In genomic region chr2:112561549-112561948, GRCm38 (mm10) we compare ENCODE assay signal across 21 mouse cellular contexts.
DNase-seq lines count a peak whose midpoint lies in the region; ATAC-seq and TF ChIP-seq lines count a peak whose summit lies in the region.
"Had no signal": no experiment of that assay in that cellular context is flagged by ENCODE, and none has a peak within 500 bp of the region (broad histone marks: within the 10 kb centered on the region; RNA-seq: fewer than 3 reads in every experiment).

No protein-coding gene starts in this region.

- H3K4me2 ChIP-seq in CH12.LX (ENCODE audit: insufficient read depth, low read depth, poor library complexity, severe bottlenecking) = no peak overlapping the region
- no peak overlapping the region for H3K4me2 ChIP-seq in liver, embryonic 12.5 days
- H3K4me2 ChIP-seq: embryonic facial prominence, embryonic 13.5 days; embryonic facial prominence, embryonic 15.5 days; forebrain, embryonic 12.5 days had no signal

- H3K9me3 ChIP-seq in CH12.LX (replicated peaks; ENCODE audit: low read length) = no peaks in the 10 kb centered on the region
- no peaks in the 10 kb centered on the region for H3K9me3 ChIP-seq in ES-E14 (ENCODE audit: control insufficient read depth, insufficient read depth, low read depth, low read length)
- no peaks in the 10 kb centered on the region for H3K9me3 ChIP-seq in liver, embryonic 12.5 days (replicated peaks)
- H3K9me3 ChIP-seq: embryonic facial prominence, embryonic 13.5 days; embryonic facial prominence, embryonic 15.5 days; forebrain, embryonic 10.5 days; forebrain, embryonic 12.5 days had no signal

- TF ChIP-seq EP300 in CH12.LX (IDR thresholded peaks at IDR 0.05; ENCODE audit: low read length) = no peak

- no peak for TF ChIP-seq CTCF in CH12.LX (conservative IDR thresholded peaks at IDR 0.05 in 1 of 2, IDR thresholded peaks at IDR 0.05 in 1 of 2; ENCODE audit: low read depth in 2 of 2, low read length in 2 of 2)

- H3K9ac ChIP-seq in CH12.LX (ENCODE audit: insufficient read depth, low read depth) (no peak overlapping the region), ES-E14 (ENCODE audit: insufficient read depth, low read depth, low read length, poor library complexity, severe bottlenecking) (no peak overlapping the region)
- no peak overlapping the region for H3K9ac ChIP-seq in liver, embryonic 12.5 days
- H3K9ac ChIP-seq: embryonic facial prominence, embryonic 13.5 days; embryonic facial prominence, embryonic 15.5 days; forebrain, embryonic 12.5 days had no signal

- H3K27me3 ChIP-seq in CH12.LX (replicated peaks) = no peaks in the 10 kb centered on the region
- H3K27me3 ChIP-seq in liver, embryonic 12.5 days (replicated peaks) = no peaks in the 10 kb centered on the region
- H3K27me3 ChIP-seq: embryonic facial prominence, embryonic 13.5 days; embryonic facial prominence, embryonic 15.5 days; forebrain, embryonic 12.5 days had no signal

- no peak for ATAC-seq in liver, embryonic 12.5 days
- ATAC-seq: forebrain, embryonic 14.5 days; forebrain, embryonic 16.5 days had no signal

- no peak for TF ChIP-seq RAD21 in CH12.LX (IDR thresholded peaks at IDR 0.05; ENCODE audit: low read depth, low read length)

- in situ Hi-C loops in CH12.LX (cut with MboI; ENCODE audit: low pct_ligation_motif_present, low pct_unique_long_range_greater_than_20kb, low sequenced_read_pairs) = no loop called here
- in situ Hi-C loops in ES-E14 (cut with MboI; ENCODE audit: low sequenced_read_pairs in 2 of 2, unreplicated experiment in 2 of 2) = no loop called here

- DNase-seq in CH12.LX (ENCODE audit: extremely low read depth) (no peak), ES-E14 (ENCODE audit: low read depth, low spot score) (no peak)
- no peak for DNase-seq in frontal cortex, postnatal 36 days (ENCODE audit: low spot score in 2 of 2)
- DNase-seq: adrenal gland, adult 2 months; adrenal gland, postnatal 10 days; adrenal gland, postnatal 25 days; cerebellum, adult 11-12 months; cerebellum, adult 8-10 months; cerebellum, adult 9-11 months; cerebellum, postnatal 14 days; cerebellum, postnatal 36 days; embryo, embryonic 11 days had no signal

- WGBS in macrophage (ENCODE audit: missing documents) = 83% methylated on average over 7 of the region's 7 CpGs
- 72% methylated on average over 7 of the region's 7 CpGs for WGBS in liver, embryonic 12.5 days (ENCODE audit: insufficient replicate concordance)

- peaks cover 0 to 6% of the 10 kb centered on the region in 2 experiments for H3K36me3 ChIP-seq in CH12.LX (replicated peaks in 1 of 2; ENCODE audit: control insufficient read depth in 1 of 2, insufficient read depth in 1 of 2, low read length in 1 of 2)
- H3K36me3 ChIP-seq in ES-E14 (ENCODE audit: control insufficient read depth, insufficient read depth, low read length, poor library complexity, severe bottlenecking) = 0 out of 2 replicates have a peak, but pooled peaks cover 2% of the 10 kb centered on the region
- no peaks in the 10 kb centered on the region for H3K36me3 ChIP-seq in macrophage (ENCODE audit: inconsistent target)
- no peaks in the 10 kb centered on the region for H3K36me3 ChIP-seq in liver, embryonic 12.5 days
- H3K36me3 ChIP-seq: embryonic facial prominence, embryonic 13.5 days; embryonic facial prominence, embryonic 15.5 days; forebrain, embryonic 10.5 days; forebrain, embryonic 12.5 days had no signal

- H3K4me1 ChIP-seq in CH12.LX (ENCODE audit: control insufficient read depth in 1 of 2, insufficient read depth in 2 of 2) = peaks cover 13 to 41% of the 10 kb centered on the region in 2 experiments
- H3K4me1 ChIP-seq in ES-E14 (ENCODE audit: control insufficient read depth in 2 of 2, insufficient read depth in 2 of 2, low read length in 2 of 2, poor library complexity in 1 of 2) = no peaks in the 10 kb centered on the region
- peaks cover 6% of the 10 kb centered on the region; the same call in 1 of the 2 replicates for H3K4me1 ChIP-seq in liver, embryonic 12.5 days
- H3K4me1 ChIP-seq: embryonic facial prominence, embryonic 15.5 days had no signal

- H3K79me2 ChIP-seq in CH12.LX (replicated peaks; ENCODE audit: control insufficient read depth, extremely low read depth, insufficient read depth, poor library complexity, severe bottlenecking) (no peaks in the 10 kb centered on the region), macrophage (ENCODE audit: inconsistent target) (no peaks in the 10 kb centered on the region)

- dilution Hi-C loops in CH12.LX (cut with MboI; ENCODE audit: extremely low pct_ligation_motif_present, extremely low pct_unique_long_range_greater_than_20kb, low sequenced_read_pairs) = no loop called here

- no peak overlapping the region for H3K4me3 ChIP-seq in CH12.LX (replicated peaks in 1 of 3; ENCODE audit: low read depth in 2 of 3, low read length in 2 of 3, poor library complexity in 1 of 3)
- H3K4me3 ChIP-seq in ES-E14 (ENCODE audit: insufficient read depth in 1 of 2, low read depth in 1 of 2, low read length in 2 of 2, poor library complexity in 1 of 2, severe bottlenecking in 1 of 2) = no peak overlapping the region
- no peak overlapping the region for H3K4me3 ChIP-seq in macrophage (ENCODE audit: inconsistent target)
- H3K4me3 ChIP-seq in liver, embryonic 12.5 days = no peak overlapping the region
- H3K4me3 ChIP-seq: embryonic facial prominence, embryonic 13.5 days; embryonic facial prominence, embryonic 15.5 days; erythroblast, embryonic 14.5 days; forebrain, embryonic 10.5 days; forebrain, embryonic 12.5 days had no signal

- H3K27ac ChIP-seq in CH12.LX (ENCODE audit: insufficient read depth, low read depth) (no peak overlapping the region), ES-E14 (ENCODE audit: insufficient read depth, low read depth, low read length, poor library complexity, severe bottlenecking) (no peak overlapping the region), macrophage (peak overlapping the region; percentile 13; the same call in 1 of the 2 replicates)
- H3K27ac ChIP-seq in liver, embryonic 12.5 days = no peak overlapping the region
- H3K27ac ChIP-seq: embryonic facial prominence, embryonic 13.5 days; embryonic facial prominence, embryonic 15.5 days; forebrain, embryonic 10.5 days; forebrain, embryonic 12.5 days had no signal

- no peak for TF ChIP-seq POLR2A in CH12.LX (IDR thresholded peaks at IDR 0.05; ENCODE audit: low read depth, low read length)

TF ChIP-seq in CH12.LX, 34 proteins besides CTCF, POLR2A, EP300 and RAD21:
- TF ChIP-seq BHLHE40 (IDR thresholded peaks at IDR 0.05; ENCODE audit: low read depth, low read length) = peak; percentile 38; the same call in 1 of the 2 replicates
- no peak for TF ChIP-seq ELF1 (IDR thresholded peaks at IDR 0.05; ENCODE audit: low read depth, low read length)
- 0 out of 2 replicates have a peak, but pooled peaks have one; percentile 46 for TF ChIP-seq MYC (IDR thresholded peaks at IDR 0.05; ENCODE audit: low read depth, low read length)
- no peak for TF ChIP-seq NELFE (IDR thresholded peaks at IDR 0.05; ENCODE audit: low read depth, low read length)
- no peak for TF ChIP-seq POLR2AphosphoS2 (IDR thresholded peaks at IDR 0.05; ENCODE audit: low read depth, low read length)
- TF ChIP-seq ZKSCAN1 (IDR thresholded peaks at IDR 0.05; ENCODE audit: borderline replicate concordance, low read depth, low read length) = no peak
- TF ChIP-seq ETS1 (conservative IDR thresholded peaks at IDR 0.05; ENCODE audit: low read depth, low read length) = no peak
- TF ChIP-seq RCOR1 (conservative IDR thresholded peaks at IDR 0.05; ENCODE audit: low read depth, low read length) = no peak
- TF ChIP-seq ZNF384 (IDR thresholded peaks at IDR 0.05; ENCODE audit: low read depth, low read length) = no peak
- TF ChIP-seq TCF12 (IDR thresholded peaks at IDR 0.05; ENCODE audit: low read depth, low read length) = no peak
- no peak for TF ChIP-seq MAZ (IDR thresholded peaks at IDR 0.05; ENCODE audit: low read depth, low read length)
- no peak for TF ChIP-seq JUND (conservative IDR thresholded peaks at IDR 0.05; ENCODE audit: low read depth, low read length)
- TF ChIP-seq UBTF (IDR thresholded peaks at IDR 0.05; ENCODE audit: low read depth, low read length) = no peak
- TF ChIP-seq MAFK (IDR thresholded peaks at IDR 0.05; ENCODE audit: insufficient replicate concordance, low read length) = peak; percentile 88
- TF ChIP-seq CHD2 (IDR thresholded peaks at IDR 0.05; ENCODE audit: low read length) = no peak
- no peak for TF ChIP-seq KAT2A (IDR thresholded peaks at IDR 0.05; ENCODE audit: insufficient replicate concordance, low read length)

TF ChIP-seq in ES-E14, 5 proteins besides CTCF, POLR2A, EP300 and RAD21:
- TF ChIP-seq ZNF384 (IDR thresholded peaks at IDR 0.05; ENCODE audit: low read depth, low read length) (no peak), MAFK (IDR thresholded peaks at IDR 0.05; ENCODE audit: insufficient read depth, low read depth, low read length) (0 out of 2 replicates have a peak, but pooled peaks have one; percentile 38), CHD2 (IDR thresholded peaks at IDR 0.05; ENCODE audit: low read depth, low read length) (no peak), ZC3H11A (IDR thresholded peaks at IDR 0.05; ENCODE audit: borderline replicate concordance, low read depth, low read length) (no peak), HCFC1 (IDR thresholded peaks at IDR 0.05; ENCODE audit: borderline replicate concordance, insufficient read depth, low read length) (no peak)
